Mouse (Mus musculus): ENCODE results near the gene Cypt3.

The Cypt3 gene

DNA sequence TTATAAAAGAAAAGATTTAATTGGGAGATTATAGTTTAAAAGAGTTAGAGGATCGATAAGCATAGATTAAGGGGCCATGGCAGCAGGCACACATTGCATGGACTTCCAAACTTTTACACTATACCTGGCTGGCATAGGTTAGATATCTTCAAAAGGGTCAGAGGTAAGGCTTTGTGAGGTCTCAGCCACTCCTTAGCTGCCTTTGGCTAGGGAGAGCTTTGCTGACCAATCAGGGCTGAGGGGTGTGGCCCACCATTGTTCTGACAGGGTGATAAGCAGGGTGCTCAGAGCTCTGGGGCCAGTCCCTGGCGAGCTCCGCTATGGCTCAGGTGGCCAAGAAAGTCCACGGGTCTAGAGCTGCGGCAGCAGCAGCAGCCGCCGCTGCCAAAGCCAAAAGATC lies at the start of gene Cypt3:
Gene Cypt3 (plus strand): TSS at position 301 of the 400 bp plus-strand sequence.
- DNase-seq (ENCODE audit: low spot score in 2 of 2) = no peak

DNA sequence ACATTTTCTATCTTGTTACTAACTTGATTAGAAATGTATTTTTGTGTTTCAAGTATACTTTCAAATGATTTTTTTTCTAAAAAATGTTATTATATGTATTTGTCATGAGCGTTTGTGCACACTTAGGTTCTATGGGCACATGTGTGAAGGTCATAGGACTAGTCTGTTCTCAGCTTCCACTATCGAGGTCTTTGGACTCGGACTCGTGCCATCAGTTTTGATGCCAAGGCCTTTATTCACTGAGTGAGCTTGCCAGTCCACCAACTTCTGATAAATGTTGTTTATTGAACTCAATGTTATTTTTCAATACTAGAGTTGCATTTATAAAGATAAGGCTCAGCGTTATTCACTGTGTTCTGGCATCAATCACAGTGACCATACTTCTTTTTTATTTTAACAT lies 42.9 kb upstream of the Cypt3 start:
- DNase-seq (ENCODE audit: low spot score in 2 of 2) = no peak

GRCm38 (mm10) chrX:153528399-153528798 lies 30.0 kb upstream of the Cypt3 start:
- no peak for DNase-seq (ENCODE audit: low spot score in 2 of 2)

DNA sequence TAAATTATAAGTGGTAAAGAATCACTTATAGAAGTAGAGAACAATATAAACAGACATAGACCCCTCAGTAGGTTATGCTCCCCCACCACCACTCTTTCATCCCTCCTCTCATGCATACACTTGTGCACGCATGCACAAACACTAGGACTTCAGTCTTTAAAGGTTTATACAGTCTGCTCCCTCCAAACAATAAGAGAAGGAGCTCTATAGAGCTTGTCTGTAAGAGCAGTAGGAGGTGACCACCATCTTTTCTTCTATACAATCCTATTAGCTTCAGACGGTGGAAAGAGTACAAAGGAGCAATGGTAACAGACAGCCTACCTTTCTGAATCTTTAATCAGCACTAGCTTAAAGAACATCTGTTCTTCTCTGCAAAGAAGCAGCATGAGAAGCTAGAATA lies 1.8 kb upstream of the Cypt3 start:
- no peak for DNase-seq (ENCODE audit: low spot score in 2 of 2)

- no peak for DNase-seq (ENCODE audit: low spot score in 2 of 2)
These were observed 6.3 kb downstream of the Cypt3 start for GRCm38 (mm10) chrX:153564650-153565049.

DNA sequence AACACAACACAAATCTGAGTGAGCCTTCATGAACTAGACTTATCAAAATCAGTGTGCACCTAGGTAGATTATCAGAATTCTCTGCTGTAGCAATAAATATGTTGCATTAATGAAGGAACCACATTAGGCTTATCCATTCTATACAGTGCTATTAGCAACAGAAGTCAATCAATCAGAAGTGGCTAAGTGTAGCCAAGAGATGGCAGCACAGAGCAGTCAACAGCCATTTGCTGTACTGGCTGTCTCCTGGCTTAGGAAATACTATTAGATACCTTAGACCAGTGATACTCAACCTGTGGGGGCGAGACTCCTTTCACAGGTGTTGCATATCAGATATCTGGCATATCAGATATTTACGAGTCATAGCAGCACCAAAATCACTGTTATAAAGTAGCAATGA lies 41.2 kb downstream of the Cypt3 start:
- no peak for DNase-seq (ENCODE audit: low spot score in 2 of 2)
